Mouse (Mus musculus): ENCODE results near the gene Fcrls.

Gene Fcrls

DNA sequence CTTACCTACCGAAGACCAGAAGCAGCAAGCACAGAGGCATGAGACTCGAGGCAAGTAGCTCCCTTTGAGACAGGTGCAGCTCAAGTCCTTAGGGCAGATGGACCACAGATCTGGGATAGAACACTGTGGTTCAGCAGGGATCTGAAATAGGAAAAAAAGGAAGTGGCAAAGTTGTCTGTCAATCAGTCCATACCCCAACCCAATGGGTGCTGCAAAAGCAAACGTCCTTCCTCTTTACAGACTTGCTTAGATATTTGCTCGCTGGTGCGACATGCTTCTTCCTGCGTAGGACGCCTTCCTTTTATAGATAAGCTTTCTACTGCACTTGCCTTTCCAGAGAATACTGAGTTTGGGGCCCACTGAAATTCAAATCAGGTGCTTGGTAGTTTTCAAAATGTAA lies at the start of gene Fcrls:
Fcrls (minus strand) TSS at position 303 of the 400 bp plus-strand sequence.
- no peak for DNase-seq

DNA sequence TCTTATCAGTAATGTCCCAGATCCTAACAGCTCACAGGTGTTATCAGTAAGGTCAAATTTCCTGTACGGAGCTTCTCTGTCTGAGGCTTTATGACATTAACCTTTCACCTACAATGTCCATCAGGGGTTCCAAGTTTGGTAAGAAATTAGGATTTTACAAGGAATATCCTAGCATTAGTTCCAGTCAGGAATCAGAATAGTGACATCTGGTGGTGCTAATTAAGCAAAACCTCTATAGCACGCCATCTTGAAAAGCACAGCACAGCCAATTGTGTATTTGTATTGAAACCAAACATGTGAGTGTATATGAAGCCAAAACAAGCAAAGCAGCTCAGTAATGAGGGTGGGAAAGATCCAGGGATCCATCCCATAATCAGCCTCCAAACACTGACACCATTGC lies 46.4 kb upstream of the Fcrls start:
- no peak for DNase-seq

DNA sequence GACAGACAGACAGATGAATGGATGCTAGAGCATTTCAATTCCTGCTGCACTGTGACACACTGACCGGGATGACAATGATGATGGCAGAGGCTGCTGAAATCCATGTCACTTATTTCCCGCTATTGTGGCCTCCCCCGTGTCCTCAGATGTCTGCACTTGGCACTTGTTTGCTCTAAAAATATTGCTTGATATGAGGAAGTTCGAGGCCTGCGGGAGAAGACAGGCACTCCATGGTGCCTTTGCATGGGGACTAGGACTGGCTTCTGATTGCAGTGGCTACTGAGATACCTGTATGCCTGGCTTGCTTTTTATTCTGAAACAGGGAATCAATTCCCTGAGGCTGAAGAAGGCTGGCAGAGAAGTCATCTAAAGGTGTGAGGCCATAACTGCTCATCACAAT lies 36.4 kb upstream of the Fcrls start:
- no peak for DNase-seq

DNA sequence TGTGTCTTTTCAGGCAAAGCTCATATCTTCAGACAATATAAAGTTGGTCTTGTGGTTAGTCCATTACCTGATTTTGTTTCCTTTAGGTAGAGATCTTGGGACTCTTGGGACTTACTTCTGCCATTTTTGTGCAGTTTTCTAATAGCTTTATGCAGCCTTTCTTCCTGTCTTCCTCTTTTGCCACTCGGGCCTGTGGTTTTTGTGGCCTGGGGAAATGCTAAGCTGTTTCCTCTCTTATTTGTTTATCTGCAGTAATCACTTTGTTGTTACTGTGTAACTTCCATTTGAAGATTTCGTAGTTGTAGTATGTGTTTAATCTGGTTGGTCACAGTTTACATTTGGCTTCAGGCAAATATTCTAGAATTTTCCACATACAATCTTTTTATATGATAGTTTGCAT lies 10.8 kb upstream of the Fcrls start:
- DNase-seq, result no peak

DNA sequence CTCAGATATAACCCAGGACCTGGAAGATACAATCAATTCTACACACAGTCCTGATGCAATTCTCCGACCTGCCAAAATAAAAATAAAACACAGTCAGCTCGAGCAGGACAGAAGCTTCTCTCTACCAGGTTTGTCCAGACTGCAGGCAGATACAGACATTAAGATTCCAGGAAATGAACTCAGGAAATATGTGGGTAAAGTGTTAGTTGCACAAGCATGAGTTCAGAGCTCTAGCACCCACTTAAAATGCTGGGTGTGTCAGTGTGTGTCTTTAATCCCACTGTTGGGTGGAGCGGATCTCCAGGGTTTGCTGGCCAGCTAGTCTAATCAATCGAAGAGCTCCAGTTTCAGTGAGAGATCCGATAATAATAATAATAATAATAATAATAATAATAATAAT lies 3.0 kb upstream of the Fcrls start:
- DNase-seq, result no peak

DNA sequence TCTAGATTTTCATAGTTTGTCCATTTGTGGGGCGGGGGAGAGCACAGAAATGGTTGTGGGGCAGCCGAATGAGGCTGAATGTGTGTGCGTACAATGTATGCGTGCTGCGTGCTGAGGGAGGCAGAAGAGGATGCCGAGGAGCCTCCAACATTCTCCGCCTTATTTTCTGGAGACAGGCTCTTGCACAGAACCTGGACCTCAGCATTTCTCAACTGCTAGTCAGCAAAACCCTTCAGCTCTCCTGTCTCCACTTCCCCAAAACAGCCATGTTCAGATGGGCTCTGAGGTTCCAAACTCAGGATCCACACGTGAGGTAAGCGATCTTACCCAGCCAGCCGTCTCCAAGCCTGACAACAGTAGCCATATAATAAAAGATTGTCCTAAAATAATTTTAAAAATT lies 8.3 kb downstream of the Fcrls start:
- no peak for DNase-seq

DNA sequence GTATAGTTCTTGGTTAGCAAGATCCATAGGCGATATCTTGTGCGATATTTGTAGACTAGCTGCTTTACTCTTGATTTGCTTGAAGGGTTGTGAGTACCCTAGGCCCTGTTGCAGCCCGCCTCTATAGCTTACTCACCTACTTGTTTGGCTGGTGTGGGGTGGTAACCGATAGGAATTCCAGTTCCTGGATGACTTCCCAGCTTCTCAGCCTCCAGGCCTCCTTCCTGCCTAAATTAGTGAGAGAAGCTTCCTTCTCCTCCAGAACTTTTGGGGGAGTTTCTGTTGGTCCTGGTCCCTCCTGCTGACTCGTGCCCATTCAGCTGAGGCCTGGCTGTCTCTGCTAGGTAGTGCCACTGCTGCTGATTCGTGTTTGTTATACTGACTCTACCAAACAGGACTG lies 14.0 kb downstream of the Fcrls start:
- DNase-seq, result no peak

DNA sequence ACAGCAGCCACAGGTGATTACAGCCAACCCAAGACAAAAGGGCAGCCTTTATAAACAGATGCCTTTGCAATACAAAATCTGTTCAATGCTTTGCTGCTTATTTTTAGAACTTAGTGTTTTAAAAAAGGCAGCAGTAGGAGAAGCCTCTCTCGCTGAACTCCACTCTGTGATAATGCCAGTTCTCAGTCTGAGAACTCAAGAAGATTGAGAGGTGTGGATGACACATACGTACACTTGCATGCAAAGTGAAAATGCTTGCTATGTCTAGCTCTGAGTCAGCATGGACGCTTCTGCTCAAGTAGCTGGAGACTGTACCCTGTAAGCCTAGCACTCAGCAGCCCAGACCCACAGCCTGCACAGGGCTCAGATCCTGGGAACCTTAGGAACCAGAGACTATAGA lies 16.2 kb downstream of the Fcrls start:
- DNase-seq, result no peak

DNA sequence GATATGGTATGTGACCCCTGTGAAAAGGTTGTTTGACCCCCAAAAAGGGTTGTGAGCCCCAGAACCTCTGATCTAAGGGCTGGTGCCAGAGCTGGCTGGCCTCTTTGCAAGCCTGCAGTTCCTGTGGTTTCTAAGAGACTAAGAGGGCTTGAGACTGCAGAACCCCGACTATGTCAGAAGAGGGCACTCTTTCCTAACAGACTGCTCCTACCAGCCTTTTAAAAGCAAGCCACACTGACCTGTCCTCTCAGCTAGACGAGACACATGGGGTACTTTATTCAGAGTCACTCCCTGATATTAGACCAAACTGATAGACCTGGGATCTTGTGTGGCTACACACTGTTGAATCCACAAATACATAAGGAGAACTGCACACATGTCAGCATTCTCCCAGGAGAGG lies 19.9 kb downstream of the Fcrls start:
- DNase-seq, result peak; percentile 58 to 63

DNA sequence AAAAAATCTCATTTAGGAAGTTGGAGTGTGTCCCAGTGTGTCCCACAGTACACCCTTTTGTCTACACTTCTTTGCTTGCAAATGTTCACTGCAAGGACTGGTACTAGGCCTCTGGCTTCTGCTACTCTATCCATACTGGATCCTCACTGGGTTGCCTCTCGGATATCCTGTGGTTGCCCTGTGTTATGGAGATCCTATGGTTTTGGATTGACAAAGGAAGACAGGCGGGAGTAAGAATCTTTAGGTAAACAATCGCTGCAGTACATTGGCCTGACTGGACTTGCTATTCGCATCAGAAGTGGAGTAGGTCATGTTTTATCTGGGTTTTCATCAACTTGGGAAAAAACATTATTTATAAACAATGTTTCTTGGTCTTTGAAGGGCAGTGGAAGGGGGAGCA lies 22.6 kb downstream of the Fcrls start:
- DNase-seq, result no peak

DNA sequence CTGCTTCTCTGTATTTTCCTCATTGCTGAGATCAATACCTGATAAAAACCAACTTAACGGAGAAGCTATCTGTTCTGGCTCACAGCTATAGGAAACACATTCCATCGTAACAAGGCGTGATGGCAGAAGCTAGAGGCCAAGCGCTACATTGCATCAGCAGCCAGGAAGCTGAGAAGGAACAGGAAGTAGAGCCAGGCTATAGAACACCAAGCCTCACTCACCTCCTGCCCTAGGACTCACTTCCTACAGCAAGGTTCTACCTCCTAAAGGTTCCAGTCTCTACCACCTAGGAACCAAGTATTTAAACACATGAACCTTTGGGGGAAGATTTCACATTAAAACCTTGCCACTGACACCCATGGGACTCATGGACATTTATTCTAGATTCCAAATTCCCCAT lies 39.9 kb downstream of the Fcrls start:
- DNase-seq, result no peak

DNA sequence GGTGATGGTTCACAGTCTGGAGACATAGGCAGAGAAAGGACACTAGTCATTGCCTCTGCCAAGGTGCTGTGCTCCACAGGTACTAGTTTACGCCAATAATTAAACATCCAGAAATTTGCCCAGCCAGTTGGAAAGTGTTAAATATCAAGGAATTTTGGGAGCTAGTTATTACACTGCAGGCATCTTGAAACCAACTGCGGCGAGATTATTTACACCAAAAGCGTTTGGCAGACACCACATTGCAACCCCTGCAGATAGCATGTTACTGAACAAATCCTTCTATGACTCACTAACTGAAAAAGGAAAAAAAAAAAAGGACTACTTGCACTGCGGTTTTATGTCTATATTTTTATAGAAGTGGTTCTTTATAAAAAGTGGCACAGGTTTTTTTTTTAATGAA lies 41.2 kb downstream of the Fcrls start:
- peak; percentile 5 to 31 for DNase-seq

DNA sequence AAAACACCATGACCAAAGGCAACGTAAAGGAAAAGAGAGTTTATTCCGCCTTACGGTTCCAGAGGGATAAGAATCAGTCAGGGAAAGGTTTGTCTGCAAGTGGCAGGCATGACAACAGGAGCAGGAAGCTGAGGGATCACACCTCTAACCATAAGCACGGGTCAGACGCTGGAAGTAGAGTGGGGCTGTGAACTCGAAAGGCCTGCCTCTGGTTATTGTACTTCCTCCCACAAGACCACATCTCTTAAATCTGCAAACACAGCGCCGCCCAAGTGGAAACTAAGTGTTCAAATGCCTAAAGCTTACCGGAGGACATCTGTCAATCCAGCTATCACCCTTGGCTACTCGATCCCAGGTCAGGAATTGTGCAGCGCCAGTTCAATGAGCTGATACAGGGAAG lies 48.4 kb downstream of the Fcrls start:
- no peak for DNase-seq

DNA sequence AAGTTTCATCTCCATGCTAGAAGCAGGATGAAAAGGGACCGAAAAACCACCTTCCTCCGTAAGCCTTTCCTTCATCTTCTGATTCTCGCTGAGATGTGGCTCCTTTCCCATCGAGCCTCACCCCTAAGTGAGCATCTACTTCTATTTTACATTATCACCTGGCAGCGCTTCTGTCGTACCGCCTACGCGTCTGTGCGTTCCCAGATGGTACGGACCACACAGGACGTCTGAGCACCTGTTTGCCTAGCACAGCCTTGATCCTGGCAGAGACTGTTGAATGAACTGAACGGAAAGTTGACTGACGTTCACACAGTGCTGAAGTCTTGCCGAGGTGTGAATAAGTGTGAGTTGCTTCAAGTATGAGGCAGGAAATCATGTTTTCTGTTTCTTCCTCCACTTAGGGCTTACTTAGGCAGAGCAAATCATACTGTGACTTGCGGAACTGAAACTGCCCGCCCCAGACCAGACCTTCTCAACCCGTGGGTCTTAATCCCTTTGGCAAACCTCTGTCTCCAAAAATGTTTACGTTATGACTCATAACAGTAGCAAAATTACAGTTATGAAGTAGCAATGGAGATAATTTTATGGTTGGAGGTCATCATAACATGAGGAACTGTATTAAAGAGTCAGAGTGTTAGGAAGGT lies 49.2 kb downstream of the Fcrls start:
- DNase-seq, result no peak

DNA sequence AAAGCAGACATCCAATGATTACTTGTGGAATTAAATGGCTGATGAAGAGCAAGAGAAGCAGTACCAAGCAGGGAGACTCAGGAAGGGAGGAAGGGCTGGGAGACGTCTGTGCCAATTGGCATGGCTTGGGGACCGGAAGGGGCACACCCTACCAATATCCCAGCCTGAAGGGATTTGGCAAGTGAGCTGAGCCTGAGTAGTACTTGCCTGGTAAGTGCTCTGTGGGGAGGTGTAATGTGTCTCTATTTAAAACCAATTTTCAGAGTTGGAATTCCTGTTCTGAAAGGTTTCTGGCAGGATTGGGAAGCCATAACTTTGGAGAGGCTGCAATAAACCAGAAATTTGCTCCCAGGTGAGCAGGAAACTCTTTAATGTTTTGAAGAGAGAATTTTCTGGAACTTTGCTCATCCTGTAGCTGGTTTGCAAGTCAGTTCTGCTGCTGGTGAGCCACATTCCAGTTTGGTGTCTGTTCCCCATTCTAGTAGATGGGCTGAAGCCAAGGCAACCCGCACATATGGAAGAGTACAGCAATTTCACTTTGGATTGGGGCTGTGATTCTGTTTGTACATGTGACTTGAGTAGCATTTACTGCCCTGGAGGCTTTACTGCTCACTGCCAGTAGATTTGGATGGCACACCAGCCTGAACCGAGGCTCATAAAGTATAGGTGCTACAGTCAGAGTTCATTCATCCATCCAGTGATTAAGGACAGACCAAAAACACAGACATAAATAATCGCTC lies 57.0 kb downstream of the Fcrls start:
- DNase-seq, result no peak

All from cerebellum, postnatal 14 days (tissue).